Mouse (Mus musculus) activated CD4-positive, CD25-positive, alpha-beta regulatory T cell, adult 4 months (primary cell): ENCODE results near the gene Znrf1. TPM values are rescaled to one million over a fixed set of nuclear protein-coding genes. Genes with fewer than 3 reads are reported as not detected.

Source experiments
- ATAC-seq: one replicate; pipeline ENCODE4 v1.8.0; 2017
- polyA plus RNA-seq, 2 experiments: library from polyadenylated mRNA; unstranded; fragments of 100-300 nt; shearing (Covaris generic); gene quantifications; one replicate each; pipeline ENCODE4 v1.2.1; 2017

Gene Znrf1
- polyA plus RNA-seq, 2 experiments from 2014 or later = 31.6 to 41.8 TPM

DNA sequence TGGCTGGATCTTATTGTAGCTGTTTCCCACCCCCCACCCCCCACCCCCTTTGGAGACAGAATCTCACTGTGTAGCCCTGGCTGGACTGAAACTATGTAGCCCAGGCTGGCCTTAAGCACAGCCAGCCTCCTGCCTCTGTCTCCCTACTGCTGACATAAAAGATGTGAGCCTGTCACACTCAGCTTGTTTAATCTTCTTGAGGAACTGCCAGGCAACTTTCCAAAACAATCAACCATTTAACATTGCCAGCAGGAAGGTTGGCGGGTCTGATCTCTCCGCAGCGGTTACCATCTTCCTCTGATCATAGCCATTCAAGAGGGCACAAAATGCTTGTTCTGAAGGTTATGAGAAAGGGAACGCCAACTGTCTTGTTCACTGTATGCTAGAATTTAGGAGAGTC lies 2.4 kb upstream of the Znrf1 start:
- no peak for ATAC-seq

DNA sequence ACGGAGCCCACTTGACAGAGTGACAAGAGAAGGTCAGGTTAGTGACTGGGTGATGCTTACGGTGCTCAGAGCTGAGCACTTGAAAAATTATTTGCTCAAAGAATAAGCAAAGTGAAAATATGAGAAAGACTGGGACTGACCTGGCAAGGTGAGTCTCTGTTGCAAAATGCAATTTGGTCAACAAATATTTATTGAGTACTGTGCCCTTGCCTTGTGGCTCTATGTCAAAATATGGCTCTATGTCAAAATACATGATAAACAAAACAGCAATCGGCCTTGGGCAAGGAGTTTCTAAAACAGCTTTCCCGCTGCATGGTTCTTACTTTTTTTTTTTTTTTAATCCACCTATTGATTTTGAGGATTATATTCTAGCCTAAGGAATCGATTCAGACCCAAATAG lies 406 bp upstream of the Znrf1 start:
- no peak for ATAC-seq

GRCm38 (mm10) chr8:111536978-111537764 lies 1.3 kb downstream of the Znrf1 start:
- peak; percentile 80 for ATAC-seq

GRCm38 (mm10) chr8:111537765-111538158 lies 1.9 kb downstream of the Znrf1 start:
- peak; percentile 19 for ATAC-seq

- no peak for ATAC-seq
Measured at GRCm38 (mm10) chr8:111538194-111538593, 2.3 kb downstream of the Znrf1 start.

DNA sequence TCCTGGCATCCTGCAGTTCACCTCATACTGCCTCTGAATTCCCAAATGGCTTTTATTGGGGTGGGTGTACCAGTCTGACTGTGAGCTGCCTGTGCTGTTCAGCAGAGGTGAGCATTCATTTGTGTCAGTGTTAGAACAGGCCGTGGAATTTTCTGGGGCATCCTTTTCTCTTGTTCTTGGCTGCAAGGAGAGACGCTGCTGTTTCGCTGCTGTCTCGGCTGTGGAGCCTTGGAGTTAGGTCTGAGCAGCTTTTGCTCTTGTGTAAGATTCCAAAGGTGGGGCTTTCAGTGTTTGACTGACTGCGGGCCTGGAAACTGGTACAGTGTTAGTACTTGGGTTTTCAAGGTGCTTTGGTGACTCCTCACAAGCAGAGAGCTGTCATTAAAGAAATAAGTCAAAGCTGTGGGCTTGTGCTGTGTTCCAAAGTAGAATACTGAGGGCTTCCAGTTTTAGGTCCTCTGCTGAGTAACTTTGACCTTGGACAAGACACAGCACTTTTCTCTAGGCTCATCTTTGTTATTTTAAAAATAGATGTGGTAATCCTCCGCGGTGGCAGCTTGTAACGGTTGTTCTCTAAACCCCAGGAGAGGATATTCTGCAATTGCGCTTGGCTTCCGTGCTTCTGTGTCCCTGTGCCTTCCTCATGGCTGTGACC lies 3.7 kb downstream of the Znrf1 start:
- ATAC-seq = no peak

DNA sequence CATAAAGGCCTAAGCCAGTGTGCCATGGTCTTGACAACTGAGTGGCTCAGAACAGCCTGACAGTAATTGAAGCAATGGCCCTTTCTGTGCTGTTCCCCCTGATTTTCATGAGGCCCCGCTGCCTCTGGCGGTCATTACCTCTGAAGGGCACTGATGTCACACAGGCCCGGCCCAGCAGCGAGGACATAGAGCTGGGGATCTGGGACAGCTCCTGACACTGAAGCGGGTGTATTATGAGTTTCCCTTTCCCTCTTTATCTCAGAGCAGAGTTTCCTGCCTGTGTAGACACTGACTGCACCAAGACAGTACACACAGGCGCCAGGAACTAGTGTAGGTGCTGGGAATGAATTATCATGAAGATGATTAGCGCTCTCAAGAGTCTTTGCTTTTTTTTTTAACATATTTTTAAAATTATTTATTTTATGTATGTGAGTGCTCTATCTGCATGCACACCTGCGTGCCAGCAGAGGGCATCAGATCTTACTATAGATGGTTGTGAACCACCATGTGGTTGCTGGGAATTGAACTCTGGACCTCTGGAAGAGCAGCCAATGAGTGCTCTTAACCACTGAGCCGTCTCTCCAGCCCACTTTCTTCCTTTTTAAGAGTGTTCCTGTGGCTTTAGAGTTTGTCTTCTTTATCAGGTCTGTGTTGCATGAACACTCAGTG lies 7.9 kb downstream of the Znrf1 start:
- ATAC-seq = no peak

- no peak for ATAC-seq
Measured at GRCm38 (mm10) chr8:111545406-111546156, 9.7 kb downstream of the Znrf1 start.

- no peak for ATAC-seq
Measured at GRCm38 (mm10) chr8:111547144-111547543, 11.2 kb downstream of the Znrf1 start.

- ATAC-seq = no peak
Measured at GRCm38 (mm10) chr8:111548201-111548600, 12.3 kb downstream of the Znrf1 start.

- ATAC-seq = peak; percentile 27
Measured at GRCm38 (mm10) chr8:111550002-111550870, 14.3 kb downstream of the Znrf1 start.

GRCm38 (mm10) chr8:111551511-111552130 lies 15.7 kb downstream of the Znrf1 start:
- ATAC-seq = no peak

DNA sequence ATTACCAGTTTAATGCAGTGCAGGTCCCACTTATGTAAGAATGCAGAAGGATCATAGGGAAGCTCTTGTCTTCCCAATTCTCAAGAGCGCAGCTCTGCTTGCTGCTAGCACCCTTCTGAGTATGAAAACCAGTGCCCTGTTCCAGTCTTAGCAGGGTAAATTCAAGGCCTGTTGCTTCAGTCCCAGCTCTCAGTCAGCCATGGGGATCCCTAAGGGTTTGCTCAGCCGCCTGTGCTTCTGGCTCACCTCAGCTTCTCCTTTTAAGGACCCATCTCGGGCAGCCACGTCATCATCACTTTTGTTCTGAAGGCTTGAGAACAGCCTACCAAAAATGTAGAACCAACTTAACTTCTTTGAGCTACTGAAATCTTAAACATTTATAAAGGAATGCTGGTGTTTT lies 25.9 kb downstream of the Znrf1 start:
- no peak for ATAC-seq

- ATAC-seq = no peak
Measured at GRCm38 (mm10) chr8:111562274-111562803, 26.4 kb downstream of the Znrf1 start.

GRCm38 (mm10) chr8:111563075-111563474 lies 27.2 kb downstream of the Znrf1 start:
- ATAC-seq = no peak

DNA sequence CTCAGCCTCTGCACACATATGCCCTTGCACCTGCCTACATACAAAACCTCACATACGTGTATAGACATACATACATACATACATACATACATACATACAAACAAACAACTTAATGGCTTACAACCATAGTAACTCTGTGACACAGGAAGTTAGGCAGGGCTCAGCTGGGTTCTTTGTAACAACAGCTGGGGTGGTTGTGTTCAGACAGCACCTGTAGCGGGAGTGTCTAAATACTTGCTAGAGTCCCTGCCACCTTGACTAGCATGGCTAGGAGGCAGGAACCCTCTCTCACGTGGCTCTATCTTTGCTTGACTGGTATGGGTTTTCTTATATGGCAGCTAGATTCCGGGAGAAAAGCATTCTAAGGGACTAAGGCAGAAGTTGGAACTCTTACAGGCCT lies 27.8 kb downstream of the Znrf1 start:
- ATAC-seq = peak; percentile 67

DNA sequence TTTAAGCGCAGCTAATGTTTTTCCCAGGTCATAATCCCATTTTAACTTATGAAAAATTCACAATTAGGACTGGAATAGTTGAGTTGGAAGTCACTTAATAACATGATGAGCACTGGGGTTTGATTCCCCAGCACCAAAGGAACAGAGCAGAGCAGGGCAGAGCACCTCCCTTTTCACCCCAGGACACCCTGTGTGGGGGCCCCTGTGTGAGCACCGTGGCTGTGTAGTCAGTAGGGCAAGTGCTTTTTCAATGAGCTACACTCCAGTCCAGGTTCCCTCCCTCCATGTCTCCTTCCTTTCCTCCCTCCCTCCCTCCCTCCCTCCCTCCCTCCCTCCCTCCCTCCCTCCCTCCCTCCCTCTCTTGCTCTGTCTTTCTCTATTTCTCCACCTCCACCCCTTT lies 28.2 kb downstream of the Znrf1 start:
- ATAC-seq = peak; percentile 16

DNA sequence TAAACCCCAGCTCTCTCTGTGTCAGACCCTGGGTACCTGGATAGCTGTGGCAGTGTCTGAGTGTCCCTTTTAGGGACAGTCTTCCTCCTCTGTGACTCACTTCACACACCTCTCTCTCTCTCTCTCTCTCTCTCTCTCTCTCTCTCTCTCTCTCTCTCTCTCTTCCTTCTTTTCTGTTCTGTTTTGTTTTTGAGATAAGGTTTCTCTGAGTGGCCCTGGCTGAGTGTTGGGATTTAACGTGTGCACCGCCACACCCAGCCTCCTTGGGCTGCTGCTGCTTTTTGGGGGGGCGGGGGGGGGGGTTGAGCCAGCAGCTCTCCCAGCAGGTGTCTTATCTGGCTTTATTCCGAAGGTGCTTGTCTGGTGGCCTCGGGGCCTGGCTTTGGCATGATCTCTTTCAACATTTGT lies 29.9 kb downstream of the Znrf1 start:
- no peak for ATAC-seq

- peak; percentile 30 for ATAC-seq
Measured at GRCm38 (mm10) chr8:111566326-111566725, 30.4 kb downstream of the Znrf1 start.

DNA sequence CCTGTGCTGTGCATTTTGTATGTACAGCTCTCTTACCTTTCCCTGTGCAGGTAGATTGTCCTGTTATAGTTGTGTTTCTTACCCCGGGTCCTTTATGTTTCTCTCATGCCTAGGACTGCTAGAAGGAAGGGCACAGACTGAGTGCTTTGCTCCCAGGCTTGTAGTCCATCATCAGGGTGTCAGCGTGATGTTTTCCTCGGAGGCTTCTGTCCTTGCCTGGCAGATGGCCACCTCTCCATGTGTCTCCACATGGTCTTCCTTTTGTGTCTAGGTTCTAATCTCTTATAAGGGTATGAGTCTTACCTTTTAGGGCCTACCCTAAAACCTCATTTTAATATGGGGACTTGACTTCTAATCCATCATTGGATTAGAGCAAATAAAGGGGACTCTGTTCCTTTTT lies 31.7 kb downstream of the Znrf1 start:
- ATAC-seq = no peak

GRCm38 (mm10) chr8:111568029-111568428 lies 32.1 kb downstream of the Znrf1 start:
- ATAC-seq = no peak
